Mouse (Mus musculus) gastrocnemius, postnatal 14 days (tissue): Measurements from ENCODE around the gene M6pr. TPM values are rescaled to one million over a fixed set of nuclear protein-coding genes. Genes with fewer than 3 reads are reported as not detected.

Experiments
- DNase-seq: peaks from one replicate; pipeline ENCODE4 v3.0.0; 2021; ENCODE audit warnings: mixed read lengths
- intact Hi-C: fragments of 180-260 bp; cut with DNase I; formaldehyde crosslinking; loops from one replicate; pipeline ENCODE4 v1.15.1; 2025; ENCODE audit warnings: low total_unique reads
- long read RNA-seq, 2 experiments: library from polyadenylated mRNA; stranded (forward); transcript quantifications; one replicate each; pipeline ENCODE4 v2.0.0; 2021
- total RNA-seq, 2 experiments: library from RNA; stranded (reverse); gene quantifications; 2 replicates each; pipeline ENCODE4 v1.2.3; 2021

M6pr gene
- 10 to 100 TPM; 22.7 to 26.6 TPM for total RNA-seq
- long read RNA-seq, experiment 1, transcript M6pr-201 (7 exons, 2,515 nt) = major isoform, 38 of 43 reads
- long read RNA-seq, experiment 1, partial matches to known transcripts = 2 of 43 reads
- long read RNA-seq, experiment 1, other reads (novel, unspliced or antisense) = 2 of 43 reads
- long read RNA-seq, experiment 2, transcript M6pr-201 (7 exons, 2,515 nt) = major isoform, 65 of 66 reads
- long read RNA-seq, experiment 2, partial matches to known transcripts = 0 of 66 reads
- long read RNA-seq, experiment 2, other reads (novel, unspliced or antisense) = 0 of 66 reads

DNA sequence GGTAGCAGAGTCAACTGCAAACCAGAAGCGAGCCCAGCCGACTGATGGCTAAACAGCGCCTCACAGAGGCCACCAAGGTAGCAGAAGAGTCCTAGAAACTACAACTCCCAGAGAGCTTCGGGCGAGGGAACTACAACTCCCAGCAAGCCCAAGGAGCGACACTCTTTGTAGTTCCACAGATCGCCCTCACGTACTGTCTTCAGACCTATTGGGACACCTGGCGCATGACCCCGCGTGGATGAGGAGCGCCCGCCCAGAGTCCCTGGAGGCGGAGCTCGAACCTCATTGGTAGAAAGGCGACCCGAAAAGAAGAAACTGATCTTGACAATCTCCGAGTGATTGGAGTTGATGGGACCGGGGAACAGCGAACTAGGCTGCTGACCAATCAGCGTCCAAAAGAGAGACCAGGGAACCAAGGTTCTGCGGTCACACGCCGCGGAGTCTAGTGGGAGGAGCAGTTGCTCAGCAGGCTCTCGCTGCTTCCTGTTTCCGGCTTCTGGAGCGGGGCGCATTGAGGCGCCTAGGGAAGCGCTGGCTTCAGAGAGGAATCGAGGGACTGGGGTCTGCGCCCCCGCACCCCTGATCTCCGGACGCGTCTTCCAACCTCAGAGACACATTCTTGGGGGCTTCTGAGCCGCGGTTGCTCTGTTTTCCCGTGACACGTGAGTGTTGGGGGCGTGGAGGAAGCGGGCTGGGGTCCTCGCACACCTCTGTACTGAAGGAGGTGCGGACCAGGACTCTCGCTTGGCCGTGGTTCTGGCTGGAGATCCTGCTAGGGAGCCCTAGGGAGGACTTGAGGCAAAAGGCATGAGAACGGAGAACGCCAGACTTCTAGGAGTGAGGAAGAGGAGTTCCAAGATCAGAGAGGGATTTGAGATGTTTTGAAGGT, at the start of gene M6pr:
TSS of gene M6pr (plus strand) at position 216 of the 889 bp plus-strand sequence.
- peak; percentile 94 for DNase-seq
- intact Hi-C loops = no loop called here

DNA sequence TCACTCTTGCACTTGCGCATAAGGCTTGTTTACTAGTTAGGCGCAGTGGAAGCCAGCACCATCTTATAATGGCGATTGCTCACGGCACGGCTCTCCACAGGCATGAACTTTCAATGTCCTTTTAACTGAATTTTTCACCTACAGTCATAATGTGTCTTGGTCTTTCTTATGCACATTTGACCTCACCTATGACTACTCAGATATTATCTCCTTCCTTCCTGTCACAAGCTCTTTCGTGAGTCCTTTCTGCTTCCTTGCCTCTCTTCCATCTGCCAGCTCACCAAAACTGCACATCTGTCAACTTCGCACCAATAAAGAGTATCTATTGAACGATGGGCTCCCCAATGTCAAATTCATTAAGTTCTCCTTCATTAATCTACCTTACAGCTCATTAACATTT, 46.0 kb upstream of the M6pr start:
- DNase-seq = no peak
- intact Hi-C loops = no loop called here

GRCm38 (mm10) chr6:122268561-122268960, 40.0 kb upstream of the M6pr start:
- DNase-seq = peak; percentile 72
- intact Hi-C loops = no loop called here

GRCm38 (mm10) chr6:122269170-122269569, 39.4 kb upstream of the M6pr start:
- DNase-seq = no peak
- intact Hi-C loops = no loop called here

- DNase-seq = no peak
These were observed 38.4 kb upstream of the M6pr start for GRCm38 (mm10) chr6:122270152-122270551.

GRCm38 (mm10) chr6:122274546-122274945, 34.0 kb upstream of the M6pr start:
- DNase-seq = no peak
- intact Hi-C loops = no loop called here

More at GRCm38 (mm10) chr6:122270152-122270551, 38.4 kb upstream of the M6pr start:
- intact Hi-C loops = no loop called here

DNA sequence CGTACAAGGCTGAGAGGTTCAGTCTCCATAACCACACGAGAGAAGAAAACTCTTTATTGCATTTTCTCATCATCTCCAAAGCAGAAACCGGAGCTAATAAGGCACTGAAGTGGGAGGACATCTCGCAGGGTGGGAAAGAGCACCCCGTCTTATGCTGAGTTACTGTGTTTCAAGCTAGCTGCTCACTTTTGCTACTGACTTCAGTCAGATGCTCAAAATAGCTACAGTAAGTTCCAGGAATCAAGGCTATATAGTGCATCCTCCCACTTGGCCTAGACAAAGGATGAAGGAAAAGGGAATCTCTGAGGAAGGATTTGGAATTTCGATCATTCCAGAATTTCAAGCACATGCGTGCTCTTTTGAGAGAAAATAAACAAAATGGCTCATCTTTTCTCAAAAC, 32.0 kb upstream of the M6pr start:
- DNase-seq = no peak
- intact Hi-C loops = no loop called here

DNA sequence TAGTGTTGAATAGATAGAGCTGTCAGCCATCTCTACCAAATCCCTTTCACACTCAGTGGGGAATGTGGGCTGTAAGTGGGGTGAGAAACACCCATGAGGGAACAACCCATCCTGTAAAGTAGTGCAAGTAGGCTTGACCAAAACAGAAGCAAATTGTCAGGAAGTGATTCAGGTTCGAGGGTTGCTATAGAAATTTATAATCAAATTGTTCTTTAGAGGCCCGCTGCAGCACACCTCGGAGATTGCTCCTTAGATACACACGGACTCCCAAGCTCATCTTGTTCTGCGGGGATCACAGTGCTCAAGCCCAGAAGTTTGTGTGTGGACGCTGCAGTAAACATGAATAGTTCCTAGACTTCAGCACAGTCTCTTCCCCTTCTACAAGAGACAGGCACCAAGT, 25.7 kb upstream of the M6pr start, which contains the start of gene Klrg1:
TSS of gene Klrg1 (minus strand) at position 101 of the 400 bp plus-strand sequence.
- no peak for DNase-seq
- intact Hi-C loops = no loop called here

DNA sequence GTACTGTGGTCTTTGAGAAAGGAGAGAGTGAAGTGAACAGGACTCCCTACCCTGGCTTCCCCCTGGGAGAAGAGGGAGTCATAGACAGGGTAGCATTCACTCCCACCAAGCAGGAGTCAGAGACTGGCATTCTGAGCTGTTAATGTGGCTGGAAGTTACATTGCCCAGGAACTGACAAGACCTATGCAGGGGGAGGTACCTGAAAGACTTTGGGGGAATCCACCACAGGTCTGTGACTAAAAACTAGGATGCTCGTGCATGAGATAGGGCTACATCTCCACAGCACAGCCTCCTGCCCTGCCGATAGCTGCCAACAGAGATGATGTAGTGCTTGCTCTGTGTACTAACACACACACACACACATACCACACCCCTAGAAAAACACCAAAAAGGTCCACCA, 25.1 kb upstream of the M6pr start:
- DNase-seq = no peak
- intact Hi-C loops = no loop called here

DNA sequence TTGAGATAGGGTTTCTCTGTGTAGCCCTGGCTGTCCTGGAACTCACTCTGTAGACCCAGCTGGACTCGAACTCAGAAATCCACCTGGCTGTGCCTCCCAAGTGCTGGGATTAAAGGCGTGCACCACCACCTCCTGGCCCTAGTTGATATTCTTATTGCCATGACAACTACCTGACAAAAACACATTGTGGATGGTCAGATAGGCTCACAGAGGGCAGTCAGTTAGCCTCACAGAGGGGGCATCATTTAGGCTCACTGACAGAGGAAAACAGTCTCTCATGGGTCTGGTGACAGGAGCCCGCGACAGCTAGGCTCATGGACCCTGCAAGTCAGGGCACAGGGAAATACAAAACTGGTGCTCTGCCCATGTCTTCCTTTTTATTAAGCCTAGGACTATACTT, 24.2 kb upstream of the M6pr start:
- DNase-seq = no peak
- intact Hi-C loops = no loop called here

DNA sequence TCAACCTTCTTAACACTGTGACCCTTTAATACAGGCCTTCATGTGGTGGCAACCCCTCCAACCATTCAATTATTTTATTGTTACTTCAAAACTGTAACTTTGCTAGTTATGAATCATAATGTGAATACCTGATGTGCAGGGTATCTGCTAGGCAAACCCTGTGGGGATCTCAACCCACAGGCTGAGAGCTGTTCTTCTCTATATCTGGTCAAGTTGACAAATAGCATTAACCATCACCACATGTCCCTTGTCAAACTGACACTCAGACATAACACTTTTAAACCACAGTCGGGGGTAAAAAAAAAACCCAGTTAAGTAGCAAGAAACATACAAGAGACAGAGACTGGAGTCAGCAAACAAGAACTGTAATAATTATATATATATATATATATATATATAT, 23.7 kb upstream of the M6pr start:
- DNase-seq = no peak
- intact Hi-C loops = no loop called here

- no peak for DNase-seq
- intact Hi-C loops = no loop called here
These were observed 20.3 kb upstream of the M6pr start for GRCm38 (mm10) chr6:122288263-122288662.

GRCm38 (mm10) chr6:122289313-122289712, 19.2 kb upstream of the M6pr start:
- intact Hi-C loops = no loop called here
- DNase-seq = no peak

- intact Hi-C loops = no loop called here
These were observed 18.3 kb upstream of the M6pr start for GRCm38 (mm10) chr6:122290253-122290652.

GRCm38 (mm10) chr6:122291264-122291663, 17.3 kb upstream of the M6pr start:
- intact Hi-C loops = no loop called here
- DNase-seq = no peak

More at GRCm38 (mm10) chr6:122290253-122290652, 18.3 kb upstream of the M6pr start:
- DNase-seq = no peak

- DNase-seq = no peak
- intact Hi-C loops = no loop called here
These were observed 16.8 kb upstream of the M6pr start for GRCm38 (mm10) chr6:122291735-122292134.

DNA sequence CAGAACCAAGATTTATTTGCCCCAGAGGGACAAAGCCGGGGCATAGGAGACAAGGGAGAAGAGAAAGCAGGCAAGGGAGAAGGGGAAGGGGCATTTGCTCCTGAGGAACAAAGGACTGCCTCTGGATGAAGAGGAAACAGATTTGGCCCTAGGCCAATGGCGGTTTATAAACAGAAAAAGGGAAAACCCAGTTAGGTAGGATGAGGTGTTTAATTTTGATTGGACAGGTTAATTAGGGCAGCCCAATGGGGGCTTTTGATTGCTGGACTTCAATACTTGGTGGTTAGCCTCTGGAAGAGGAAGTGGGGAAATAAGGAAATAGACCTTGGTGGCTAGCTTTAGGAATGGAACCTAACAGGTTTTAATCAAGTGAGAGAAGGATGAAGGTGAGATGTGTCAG, 16.3 kb upstream of the M6pr start:
- no peak for DNase-seq
- intact Hi-C loops = no loop called here

DNA sequence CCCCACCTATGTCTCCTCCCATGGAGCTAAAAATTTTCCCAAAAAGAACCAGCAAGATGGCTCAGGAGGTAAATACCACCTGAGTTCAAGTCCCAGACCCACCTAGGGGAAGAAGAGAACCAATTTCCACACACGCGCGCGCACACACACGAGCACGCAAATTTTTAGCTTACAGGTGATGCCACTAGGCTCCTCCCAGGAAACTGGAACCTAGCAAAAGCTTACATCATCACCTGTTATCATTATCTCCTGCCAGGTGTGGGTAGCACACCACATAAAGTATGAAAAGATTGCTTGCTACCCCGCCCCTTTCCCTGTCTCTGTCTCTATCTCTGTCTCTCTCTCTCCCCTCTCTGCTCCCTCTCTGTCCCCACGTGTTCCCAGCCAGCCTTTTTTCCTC, 15.4 kb upstream of the M6pr start:
- DNase-seq = no peak
- intact Hi-C loops = no loop called here

- intact Hi-C loops = no loop called here
- DNase-seq = no peak
These were observed 14.7 kb upstream of the M6pr start for GRCm38 (mm10) chr6:122293796-122294195.

DNA sequence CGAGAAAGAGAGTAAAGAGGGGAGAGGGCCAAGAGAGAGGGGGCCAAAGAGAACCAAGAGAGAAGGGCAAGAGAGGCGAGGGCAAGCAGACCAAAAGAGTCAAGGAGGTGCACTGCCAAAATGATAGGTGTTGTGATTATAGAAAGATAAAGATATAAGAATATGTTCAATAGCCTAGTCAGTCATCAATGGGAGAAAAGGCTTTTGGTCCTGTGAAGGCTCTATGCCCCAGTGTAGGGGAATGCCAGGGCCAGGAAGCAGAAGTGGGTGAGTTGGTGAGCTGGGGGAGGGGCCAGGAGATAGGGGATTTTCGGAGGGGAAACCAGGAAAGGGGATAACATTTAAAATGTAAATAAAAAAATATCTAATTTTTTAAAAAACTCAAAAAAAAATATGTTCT, 14.2 kb upstream of the M6pr start:
- no peak for DNase-seq
- intact Hi-C loops = no loop called here

DNA sequence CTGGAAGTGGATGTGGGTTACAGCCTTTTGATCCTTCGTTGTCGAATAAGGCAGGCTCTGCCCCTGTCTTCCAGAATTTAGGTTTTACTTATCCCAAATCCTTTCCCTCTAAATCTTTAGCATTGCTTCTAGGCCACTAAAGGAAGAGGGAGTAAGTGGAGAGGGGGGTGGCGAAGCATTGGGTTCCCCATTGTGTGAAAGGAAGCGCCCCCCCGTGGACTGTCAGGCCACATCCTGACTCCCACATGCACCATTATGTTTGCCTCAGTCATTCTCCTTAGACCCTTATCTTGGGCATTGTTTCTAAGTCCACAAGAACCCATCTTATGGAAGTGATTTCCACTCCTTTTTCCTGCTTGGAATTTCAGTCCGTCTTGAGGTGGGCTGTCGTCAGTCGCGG, 13.3 kb upstream of the M6pr start:
- DNase-seq = no peak
- intact Hi-C loops = no loop called here
